Mouse (Mus musculus) intestine, embryonic 16.5 days (tissue): ENCODE measurements at regions not wholly inside any gene's neighbourhood (a gene's known extent, or its start where the extent isn't known, plus 50 kb on each side); places are given as distances from the start of the nearest gene placed in this dataset.

Experiments
- ATAC-seq: fragments of 200-750 bp; cut with Nextera tagmentation; 2 replicates; pipeline ENCODE4 v1.8.0; 2017; ENCODE audit warnings: moderate TSS enrichment, moderate library complexity
- H3K27ac ChIP-seq: fragments of 300-500 bp; sonication (generic); 2 replicates; pipeline ENCODE4 v1.5.1; 2014; ENCODE audit warnings: mild to moderate bottlenecking, low read length
- H3K27me3 ChIP-seq: fragments of 300-500 bp; sonication (generic); replicated peaks from 2 replicates; pipeline ENCODE4 v1.6.1; 2014; ENCODE audit warnings: low read length, control low read depth, mixed read lengths; ENCODE audit not compliant: control insufficient read depth, insufficient read depth
- H3K36me3 ChIP-seq: fragments of 300-500 bp; sonication (generic); 2 replicates; pipeline ENCODE4 v1.6.1; 2014; ENCODE audit warnings: low read length, control low read depth; ENCODE audit not compliant: control insufficient read depth, insufficient read depth
- H3K4me1 ChIP-seq: fragments of 300-500 bp; sonication (generic); 2 replicates; pipeline ENCODE4 v1.6.1; 2014; ENCODE audit warnings: low read length, control low read depth, mixed read lengths; ENCODE audit not compliant: control insufficient read depth, insufficient read depth
- H3K4me2 ChIP-seq: fragments of 300-500 bp; sonication (generic); 2 replicates; pipeline ENCODE4 v1.6.1; 2014; ENCODE audit warnings: low read depth, low read length, control low read depth
- H3K4me3 ChIP-seq: fragments of 300-500 bp; sonication (generic); 2 replicates; pipeline ENCODE4 v1.5.1; 2014; ENCODE audit warnings: mild to moderate bottlenecking, low read length
- H3K9ac ChIP-seq: fragments of 300-500 bp; sonication (generic); 2 replicates; pipeline ENCODE4 v1.6.1; 2014; ENCODE audit warnings: low read depth, low read length
- H3K9me3 ChIP-seq: fragments of 300-500 bp; sonication (generic); 2 replicates; pipeline ENCODE4 v1.6.1; 2016; ENCODE audit warnings: low read length, control low read depth; ENCODE audit not compliant: control insufficient read depth
- WGBS: fragments of 180-500 bp; shearing (Covaris S2); extraction: QIAGEN DNeasy Blood & Tissue Kit; methylation state at CpG from one replicate; pipeline ENCODE4 v1.1.7; 2014; 5-methylcytosine and 5-hydroxymethylcytosine counted together

GRCm38 (mm10) chr10:27891778-27892512, 182.7 kb upstream of the Ptprk start:
- H3K27me3 ChIP-seq = no peaks in the 10 kb centered on the region
- WGBS = 33% methylated on average over 2 of the region's 2 CpGs

GRCm38 (mm10) chr10:27916406-27916805, 158.2 kb upstream of the Ptprk start:
- WGBS = 86% methylated on average over 2 of the region's 2 CpGs
- no peaks in the 10 kb centered on the region for H3K4me1 ChIP-seq
- H3K9ac ChIP-seq = no peak overlapping the region
- no peak overlapping the region for H3K27ac ChIP-seq
- H3K27me3 ChIP-seq = no peaks in the 10 kb centered on the region
- H3K9me3 ChIP-seq = no peaks in the 10 kb centered on the region
- ATAC-seq = no peak
- H3K4me2 ChIP-seq = no peak overlapping the region
- no peaks in the 10 kb centered on the region for H3K36me3 ChIP-seq
- H3K4me3 ChIP-seq = no peak overlapping the region

More at GRCm38 (mm10) chr10:27891778-27892512, 182.7 kb upstream of the Ptprk start:
- H3K4me3 ChIP-seq = no peak overlapping the region
- H3K27ac ChIP-seq = no peak overlapping the region
- no peaks in the 10 kb centered on the region; the same call in 1 of the 2 replicates for H3K9me3 ChIP-seq
- no peak overlapping the region for H3K4me2 ChIP-seq
- H3K36me3 ChIP-seq = no peaks in the 10 kb centered on the region
- H3K4me1 ChIP-seq = no peaks in the 10 kb centered on the region
- ATAC-seq = 0 out of 2 replicates have a peak, but pooled peaks have one; percentile 36
- no peak overlapping the region for H3K9ac ChIP-seq

GRCm38 (mm10) chr10:27927266-27927665, 147.4 kb upstream of the Ptprk start:
- no peak for ATAC-seq
- no peaks in the 10 kb centered on the region for H3K36me3 ChIP-seq

GRCm38 (mm10) chr10:27942136-27942535, 132.5 kb upstream of the Ptprk start:
- Histone ChIP-seq H3K36me3 (no peaks in the 10 kb centered on the region), H3K4me2 (no peak overlapping the region), H3K4me1 (no peaks in the 10 kb centered on the region), H3K27ac (no peak overlapping the region), H3K4me3 (no peak overlapping the region), H3K9ac (no peak overlapping the region), H3K9me3 (no peaks in the 10 kb centered on the region), H3K27me3 (no peaks in the 10 kb centered on the region)
- no peak for ATAC-seq
- WGBS = 69% methylated on average over 5 of the region's 5 CpGs

More at GRCm38 (mm10) chr10:27927266-27927665, 147.4 kb upstream of the Ptprk start:
- H3K9me3 ChIP-seq = no peaks in the 10 kb centered on the region
- H3K27me3 ChIP-seq = no peaks in the 10 kb centered on the region
- H3K9ac ChIP-seq = no peak overlapping the region
- no peak overlapping the region for H3K4me2 ChIP-seq
- 63% methylated on average over 5 of the region's 5 CpGs for WGBS
- no peak overlapping the region for H3K27ac ChIP-seq
- H3K4me3 ChIP-seq = no peak overlapping the region
- H3K4me1 ChIP-seq = no peaks in the 10 kb centered on the region

GRCm38 (mm10) chr10:27949127-27949526, 125.5 kb upstream of the Ptprk start:
- no peak overlapping the region for H3K9ac ChIP-seq
- H3K27ac ChIP-seq = no peak overlapping the region
- no peak overlapping the region for H3K4me3 ChIP-seq
- ATAC-seq = no peak
- no peaks in the 10 kb centered on the region for H3K4me1 ChIP-seq
- no peaks in the 10 kb centered on the region for H3K27me3 ChIP-seq
- no peaks in the 10 kb centered on the region for H3K9me3 ChIP-seq
- 95% methylated on average over 1 of the region's 1 CpGs for WGBS
- no peak overlapping the region for H3K4me2 ChIP-seq
- H3K36me3 ChIP-seq = no peaks in the 10 kb centered on the region

- ATAC-seq = no peak
- no peak overlapping the region for H3K4me2 ChIP-seq
- H3K4me1 ChIP-seq = no peaks in the 10 kb centered on the region
- WGBS = 100% methylated on average over 1 of the region's 1 CpGs
- no peaks in the 10 kb centered on the region for H3K27me3 ChIP-seq
- no peak overlapping the region for H3K4me3 ChIP-seq
- H3K9me3 ChIP-seq = no peaks in the 10 kb centered on the region
- no peak overlapping the region for H3K9ac ChIP-seq
- no peak overlapping the region for H3K27ac ChIP-seq
- H3K36me3 ChIP-seq = no peaks in the 10 kb centered on the region
These were observed 106.4 kb upstream of the Ptprk start for GRCm38 (mm10) chr10:27968202-27968601.

- 94% methylated on average over 4 of the region's 4 CpGs for WGBS
- ATAC-seq = no peak
- H3K9me3 ChIP-seq = no peaks in the 10 kb centered on the region
- no peak overlapping the region for H3K27ac ChIP-seq
- H3K36me3 ChIP-seq = no peaks in the 10 kb centered on the region
- no peaks in the 10 kb centered on the region for H3K4me1 ChIP-seq
- no peak overlapping the region for H3K4me2 ChIP-seq
- H3K27me3 ChIP-seq = no peaks in the 10 kb centered on the region
- no peak overlapping the region for H3K4me3 ChIP-seq
- no peak overlapping the region for H3K9ac ChIP-seq
These were observed 90.6 kb upstream of the Ptprk start for GRCm38 (mm10) chr10:27984047-27984446.

GRCm38 (mm10) chr10:27985068-27985467, 89.6 kb upstream of the Ptprk start:
- Histone ChIP-seq H3K36me3 (no peaks in the 10 kb centered on the region), H3K4me2 (no peak overlapping the region)
- WGBS = 96% methylated on average over 1 of the region's 1 CpGs

GRCm38 (mm10) chr10:27987026-27987425, 87.6 kb upstream of the Ptprk start:
- no peaks in the 10 kb centered on the region for H3K4me1 ChIP-seq
- no peak overlapping the region for H3K27ac ChIP-seq
- H3K4me3 ChIP-seq = no peak overlapping the region
- 79% methylated on average over 5 of the region's 5 CpGs for WGBS
- H3K9ac ChIP-seq = no peak overlapping the region
- ATAC-seq = no peak
- H3K27me3 ChIP-seq = no peaks in the 10 kb centered on the region
- no peaks in the 10 kb centered on the region for H3K36me3 ChIP-seq
- no peaks in the 10 kb centered on the region for H3K9me3 ChIP-seq
- no peak overlapping the region for H3K4me2 ChIP-seq

More at GRCm38 (mm10) chr10:27985068-27985467, 89.6 kb upstream of the Ptprk start:
- no peak for ATAC-seq
- Histone ChIP-seq H3K9ac (no peak overlapping the region), H3K4me3 (no peak overlapping the region), H3K27me3 (no peaks in the 10 kb centered on the region), H3K4me1 (no peaks in the 10 kb centered on the region), H3K27ac (no peak overlapping the region), H3K9me3 (no peaks in the 10 kb centered on the region)

- WGBS = 69% methylated on average over 3 of the region's 3 CpGs
- H3K9me3 ChIP-seq = no peaks in the 10 kb centered on the region
- no peaks in the 10 kb centered on the region for H3K27me3 ChIP-seq
- H3K9ac ChIP-seq = no peak overlapping the region
- no peak for ATAC-seq
- H3K4me1 ChIP-seq = no peaks in the 10 kb centered on the region
- no peak overlapping the region for H3K4me3 ChIP-seq
- H3K4me2 ChIP-seq = no peak overlapping the region
- no peaks in the 10 kb centered on the region for H3K36me3 ChIP-seq
- no peak overlapping the region for H3K27ac ChIP-seq
These were observed 86.6 kb upstream of the Ptprk start for GRCm38 (mm10) chr10:27988066-27988465.
